Mouse (Mus musculus) forebrain, embryonic 11.5 days (tissue): ENCODE results near the gene Olfr1506. TPM values are rescaled to one million over a fixed set of nuclear protein-coding genes. Genes with fewer than 3 reads are reported as not detected.
"Not testable (repeated sequence)": the region's sequence is repeated elsewhere in the genome, so short reads cannot be mapped to it uniquely, and the experiment has no call there.

Experiments
- ATAC-seq: fragments of 200-750 bp; cut with Nextera tagmentation; replicated peaks from 2 replicates; pipeline ENCODE4 v1.8.0; 2017; ENCODE audit warnings: moderate TSS enrichment; ENCODE audit not compliant: low FRiP score
- DNase-seq: peaks from one replicate; pipeline ENCODE4 v3.0.0-alpha.2; 2017; ENCODE audit warnings: low spot score
- H3K27ac ChIP-seq: fragments of 300-500 bp; sonication (generic); 2 replicates; pipeline ENCODE4 v1.5.1; 2014; ENCODE audit warnings: low read depth, low read length
- H3K27me3 ChIP-seq: fragments of 300-500 bp; sonication (generic); 2 replicates; pipeline ENCODE4 v1.6.1; 2014; ENCODE audit warnings: mild to moderate bottlenecking, low read length, mixed read lengths; ENCODE audit not compliant: control insufficient read depth, insufficient read depth
- H3K36me3 ChIP-seq: fragments of 300-500 bp; sonication (generic); 2 replicates; pipeline ENCODE4 v1.6.1; 2014; ENCODE audit warnings: mild to moderate bottlenecking, low read length, moderate library complexity, mixed read lengths; ENCODE audit not compliant: control insufficient read depth, insufficient read depth
- H3K4me1 ChIP-seq: fragments of 300-500 bp; sonication (generic); replicated peaks from 2 replicates; pipeline ENCODE4 v1.6.1; 2014; ENCODE audit warnings: low read length, mixed read lengths; ENCODE audit not compliant: control insufficient read depth, insufficient read depth
- H3K4me2 ChIP-seq: fragments of 300-500 bp; sonication (generic); 2 replicates; pipeline ENCODE4 v1.6.1; 2014; ENCODE audit warnings: low read depth, mild to moderate bottlenecking, low read length, moderate library complexity, mixed read lengths; ENCODE audit not compliant: severe bottlenecking
- H3K4me3 ChIP-seq: fragments of 300-500 bp; sonication (generic); 2 replicates; pipeline ENCODE4 v1.5.1; 2014; ENCODE audit warnings: low read depth, low read length
- H3K9ac ChIP-seq: fragments of 300-500 bp; sonication (generic); 2 replicates; pipeline ENCODE4 v1.6.1; 2014; ENCODE audit warnings: low read length
- H3K9me3 ChIP-seq: fragments of 300-500 bp; sonication (generic); 2 replicates; pipeline ENCODE4 v1.6.1; 2016; ENCODE audit warnings: low read length, mixed read lengths; ENCODE audit not compliant: control insufficient read depth
- WGBS: fragments of 180-500 bp; shearing (Covaris S2); extraction: QIAGEN DNeasy Blood & Tissue Kit; methylation state at CpG from one replicate; pipeline ENCODE4 v1.1.7; 2014; 5-methylcytosine and 5-hydroxymethylcytosine counted together
- polyA plus RNA-seq: library from polyadenylated mRNA; unstranded; fragments of >200 nt; fragmentation: Nextera tagmentation; extraction: Ambion mirVana; gene quantifications from 2 replicates; pipeline ENCODE4 v1.2.1, GENCODE M21; 2014

Olfr1506 gene
- not detected in 2 replicates for polyA plus RNA-seq

DNA sequence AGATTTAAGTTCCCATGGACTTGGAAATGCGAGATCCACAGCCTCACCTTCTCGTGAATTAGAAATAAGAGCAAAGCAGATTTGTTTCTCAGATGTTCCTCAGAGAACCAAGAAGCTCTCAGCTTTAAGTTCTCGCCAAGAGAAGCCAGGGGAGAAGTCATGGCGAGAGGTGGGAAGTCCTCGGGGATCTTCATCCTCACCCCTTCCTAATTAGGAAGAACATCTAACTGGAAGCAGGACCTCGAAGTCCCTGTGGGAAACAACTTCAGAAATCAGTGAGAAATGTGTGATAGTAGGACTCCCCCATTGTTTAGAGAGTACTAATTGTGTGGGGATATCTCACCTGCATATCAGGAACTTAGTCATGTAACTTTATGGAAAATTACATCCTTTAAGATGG, at the start of gene Olfr1506:
TSS of gene Olfr1506 (minus strand) at position 101 of the 400 bp plus-strand sequence.
- not testable (repeated sequence) for DNase-seq, H3K4me3 ChIP-seq, H3K4me2 ChIP-seq, H3K27ac ChIP-seq, H3K4me1 ChIP-seq, ATAC-seq, H3K9ac ChIP-seq, H3K9me3 ChIP-seq, H3K27me3 ChIP-seq, H3K36me3 ChIP-seq
- WGBS: no CpG with 5 or more reads among the region's 6 CpGs

DNA sequence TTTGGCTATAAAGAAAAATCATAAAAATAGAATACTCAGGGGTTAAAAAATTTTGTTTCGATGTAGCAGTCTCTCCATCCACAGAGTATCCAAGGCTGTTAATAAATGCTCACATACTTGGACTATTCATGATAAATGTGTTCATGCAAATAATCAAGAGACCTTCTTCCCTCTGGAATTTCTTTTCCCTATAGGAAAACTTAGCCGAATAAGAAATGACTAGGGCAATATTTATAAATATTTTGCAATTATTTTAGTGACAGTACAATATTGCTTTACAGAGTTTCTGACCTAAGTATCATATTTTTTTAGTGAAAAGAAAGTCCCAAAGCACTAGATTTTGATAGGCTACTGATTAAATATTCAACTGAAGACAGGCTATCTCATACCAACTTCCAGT, 46.6 kb upstream of the Olfr1506 start, which contains the start of gene Olfr1271:
TSS of gene Olfr1271 (minus strand) at position 101 of the 400 bp plus-strand sequence.
- Histone ChIP-seq H3K4me3 (no peak within 1 kb of the TSS), H3K4me1 (no peaks in the 10 kb centered on the region), H3K9me3 (no peaks in the 10 kb centered on the region), H3K36me3 (no peaks in the 10 kb centered on the region), H3K27ac (no peak within 1 kb of the TSS), H3K9ac (no peak within 1 kb of the TSS), H3K4me2 (no peak within 1 kb of the TSS), H3K27me3 (no peaks in the 10 kb centered on the region)
- no peak for DNase-seq
- no peak for ATAC-seq
- WGBS: 92% methylated on average over 2 of the region's 2 CpGs

DNA sequence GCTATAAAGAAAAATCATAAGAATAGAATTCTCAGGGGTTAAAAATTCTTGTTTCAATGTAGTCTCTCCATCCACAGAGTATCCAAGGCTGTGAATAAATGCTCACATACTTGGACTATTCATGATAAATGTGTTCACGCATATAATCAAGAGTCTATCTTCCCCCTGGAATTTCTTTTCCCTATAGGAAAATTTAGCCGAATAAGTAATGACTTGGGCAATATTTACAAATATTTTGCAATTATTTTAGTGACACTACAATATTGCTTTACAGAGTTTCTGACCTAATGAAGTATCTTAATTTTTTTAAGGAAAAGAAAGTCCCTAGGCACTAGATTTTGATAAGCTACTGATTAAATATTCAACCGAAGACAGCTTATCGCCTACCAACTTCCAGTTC, 33.2 kb upstream of the Olfr1506 start, which contains the start of gene Olfr142:
TSS of gene Olfr142 (minus strand) at position 101 of the 400 bp plus-strand sequence.
- DNase-seq (no peak), ATAC-seq (no peak)
- Histone ChIP-seq H3K4me1 (no peaks in the 10 kb centered on the region), H3K9ac (no peak within 1 kb of the TSS), H3K36me3 (no peaks in the 10 kb centered on the region), H3K27me3 (no peaks in the 10 kb centered on the region), H3K4me3 (no peak within 1 kb of the TSS), H3K9me3 (no peaks in the 10 kb centered on the region), H3K27ac (no peak within 1 kb of the TSS), H3K4me2 (no peak within 1 kb of the TSS)
- 92% methylated on average over 4 of the region's 4 CpGs for WGBS

DNA sequence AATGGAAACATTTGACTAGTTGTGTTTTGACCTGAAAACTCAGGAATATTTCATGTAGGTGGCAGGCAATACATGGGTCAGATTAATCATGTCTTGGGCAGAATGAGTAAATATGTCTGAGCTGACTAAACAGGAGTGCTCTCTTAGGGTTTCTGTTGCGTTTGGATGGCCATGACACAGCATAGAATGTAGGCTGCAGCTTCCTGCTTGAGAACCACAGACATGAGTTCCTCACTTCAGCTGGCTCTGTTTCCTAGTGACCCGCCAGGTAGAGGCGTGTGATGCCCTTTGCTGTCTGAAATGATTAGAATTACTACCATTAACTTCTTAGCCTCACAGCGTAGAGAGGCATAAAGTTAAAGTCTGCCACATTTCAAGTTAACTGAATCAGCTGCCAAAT, 24.7 kb downstream of the Olfr1506 start:
- H3K4me2 ChIP-seq, H3K36me3 ChIP-seq, H3K9me3 ChIP-seq, H3K4me3 ChIP-seq, H3K27me3 ChIP-seq, H3K9ac ChIP-seq, H3K27ac ChIP-seq, DNase-seq, H3K4me1 ChIP-seq, ATAC-seq: not testable (repeated sequence)
- WGBS: no CpG with 5 or more reads among the region's 4 CpGs

DNA sequence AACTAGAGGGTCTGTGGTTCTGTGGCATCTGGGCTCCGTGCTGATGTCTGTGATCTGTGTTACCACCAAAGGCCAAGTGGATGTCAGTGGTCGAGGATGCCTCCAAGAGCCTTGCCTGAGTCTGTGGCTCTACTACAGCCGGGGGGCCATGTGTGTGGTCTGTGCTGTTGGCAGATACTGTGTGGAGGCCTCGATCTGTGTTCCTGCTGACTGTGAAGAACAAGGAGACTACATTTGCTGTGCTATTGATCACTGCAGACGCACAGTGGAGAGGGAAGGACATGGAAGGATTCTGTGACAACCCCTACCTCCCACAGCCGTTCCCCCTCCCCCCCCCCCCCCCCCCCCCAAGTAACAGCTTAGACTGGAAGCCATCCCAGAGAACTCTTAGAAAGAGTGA, 29.0 kb downstream of the Olfr1506 start:
- not testable (repeated sequence) for H3K4me3 ChIP-seq, H3K27ac ChIP-seq, H3K4me1 ChIP-seq, H3K9ac ChIP-seq, H3K27me3 ChIP-seq, H3K36me3 ChIP-seq, DNase-seq, H3K4me2 ChIP-seq, H3K9me3 ChIP-seq
- 0 out of 2 replicates have a peak, but pooled peaks have one; percentile 33 for ATAC-seq
- no CpG with 5 or more reads among the region's 6 CpGs for WGBS

DNA sequence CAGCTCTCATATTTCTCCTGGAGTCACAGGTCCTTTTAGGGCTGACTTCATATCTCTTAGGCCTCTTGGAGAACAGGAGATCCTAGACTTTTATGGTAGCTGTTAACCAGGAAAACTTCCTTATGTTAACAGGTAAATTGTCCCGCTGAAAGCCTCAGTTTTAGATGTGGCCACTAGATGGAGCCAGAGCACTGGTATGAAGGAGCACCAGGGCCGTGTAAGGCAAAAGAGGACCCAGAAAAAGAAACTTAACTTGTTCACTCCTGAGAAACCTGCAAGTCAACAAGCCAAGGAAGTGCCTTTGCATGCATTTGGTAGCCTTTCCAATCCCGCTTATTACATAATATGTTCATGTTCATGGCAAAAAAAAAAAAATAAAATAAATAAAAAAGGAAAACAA, 29.5 kb downstream of the Olfr1506 start:
- not testable (repeated sequence) for DNase-seq, H3K27me3 ChIP-seq, H3K9ac ChIP-seq, H3K9me3 ChIP-seq, H3K4me2 ChIP-seq, H3K27ac ChIP-seq, H3K36me3 ChIP-seq, H3K4me3 ChIP-seq, H3K4me1 ChIP-seq
- peak; percentile 61; the same call in 1 of the 2 replicates for ATAC-seq
- WGBS: no CpG with 5 or more reads among the region's 3 CpGs

DNA sequence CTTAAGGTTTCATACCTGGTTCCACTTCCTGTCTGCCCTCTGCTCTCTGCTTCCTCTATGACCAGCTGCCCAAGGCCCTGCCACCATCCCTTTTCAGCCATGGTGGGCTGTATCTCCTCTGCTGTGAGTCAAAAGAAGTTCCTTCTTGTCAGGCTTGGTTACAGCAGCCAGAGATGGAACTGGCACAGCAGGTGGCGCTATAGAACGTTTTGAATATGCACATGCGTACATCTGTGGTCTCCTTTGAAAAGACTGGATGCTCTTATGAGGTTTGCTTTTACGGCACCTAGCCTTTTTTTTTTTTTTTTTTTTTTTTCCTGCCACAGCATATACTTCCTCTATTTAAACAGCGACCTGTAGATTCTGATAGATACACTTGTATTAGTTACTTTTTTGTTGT, 37.2 kb downstream of the Olfr1506 start:
- no CpG with 5 or more reads among the region's 5 CpGs for WGBS
- H3K27me3 ChIP-seq, H3K9me3 ChIP-seq, H3K27ac ChIP-seq, DNase-seq, H3K4me2 ChIP-seq, H3K9ac ChIP-seq, ATAC-seq, H3K4me1 ChIP-seq, H3K4me3 ChIP-seq, H3K36me3 ChIP-seq: not testable (repeated sequence)

DNA sequence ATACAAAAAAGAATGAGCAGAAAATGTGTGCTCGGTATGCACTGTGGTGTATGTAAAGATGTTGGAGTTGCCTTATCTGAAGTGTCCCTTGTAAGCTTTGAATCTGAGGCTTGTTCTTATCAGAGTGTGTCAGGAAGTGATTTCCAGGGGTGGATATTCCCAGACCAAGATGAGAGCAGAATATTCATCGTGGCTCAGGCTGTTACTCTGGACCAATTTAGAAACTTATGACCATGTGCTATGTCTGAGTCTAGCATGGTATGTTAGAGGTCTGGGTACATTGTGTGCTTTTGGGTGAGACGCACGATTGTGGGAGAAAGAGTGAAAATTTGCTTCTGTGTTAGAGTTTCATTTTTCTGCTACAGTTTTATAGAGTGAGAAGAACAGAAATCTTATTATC, 38.2 kb downstream of the Olfr1506 start:
- DNase-seq: not testable (repeated sequence)
- no CpG with 5 or more reads among the region's 4 CpGs for WGBS

More for the DNA sequence above, 38.2 kb downstream of the Olfr1506 start:
- not testable (repeated sequence) for H3K4me2 ChIP-seq, H3K4me3 ChIP-seq, H3K9ac ChIP-seq, H3K36me3 ChIP-seq, H3K27me3 ChIP-seq, H3K4me1 ChIP-seq, H3K9me3 ChIP-seq, H3K27ac ChIP-seq, ATAC-seq
